Mouse (Mus musculus) urinary bladder, postnatal 10 days (tissue): Measurements from ENCODE around the gene Ccrl2.

ENCODE experiments used
- DNase-seq: peaks from one replicate; pipeline ENCODE4 v3.0.0; 2022; ENCODE audit warnings: low spot score

Gene Ccrl2

GRCm38 (mm10) chr9:111058943-111059556, 1.7 kb upstream of the Ccrl2 start:
- no peak for DNase-seq

GRCm38 (mm10) chr9:111057544-111058370, 438 bp upstream of the Ccrl2 start:
- DNase-seq, result no peak

- no peak for DNase-seq
Observed at GRCm38 (mm10) chr9:111056519-111056797, 861 bp downstream of the Ccrl2 start.

GRCm38 (mm10) chr9:111055800-111056518, 1.4 kb downstream of the Ccrl2 start:
- DNase-seq, result no peak

- DNase-seq, result no peak
Observed at GRCm38 (mm10) chr9:111054923-111055322, 2.4 kb downstream of the Ccrl2 start.

- no peak for DNase-seq
Observed at GRCm38 (mm10) chr9:111048452-111048851, 8.9 kb downstream of the Ccrl2 start.

GRCm38 (mm10) chr9:111047266-111047665, 10.1 kb downstream of the Ccrl2 start:
- no peak for DNase-seq

GRCm38 (mm10) chr9:111046222-111046621, 11.1 kb downstream of the Ccrl2 start:
- DNase-seq, result no peak

- DNase-seq, result no peak
Observed at GRCm38 (mm10) chr9:111042266-111042665, 15.1 kb downstream of the Ccrl2 start.

GRCm38 (mm10) chr9:111039966-111040365, 17.4 kb downstream of the Ccrl2 start:
- no peak for DNase-seq

GRCm38 (mm10) chr9:111033717-111034116, 23.6 kb downstream of the Ccrl2 start:
- DNase-seq, result no peak

- no peak for DNase-seq
Observed at GRCm38 (mm10) chr9:111026791-111027190, 30.5 kb downstream of the Ccrl2 start.

GRCm38 (mm10) chr9:111019022-111019421, 38.3 kb downstream of the Ccrl2 start, which contains the start of gene Ltf:
TSS of gene Ltf (plus strand) at chr9:111019271.
- no peak for DNase-seq

- no peak for DNase-seq
Observed at GRCm38 (mm10) chr9:111015658-111016057, 41.7 kb downstream of the Ccrl2 start.

- no peak for DNase-seq
Observed at GRCm38 (mm10) chr9:111012041-111012440, 45.3 kb downstream of the Ccrl2 start.

GRCm38 (mm10) chr9:111011550-111011949, 45.8 kb downstream of the Ccrl2 start:
- no peak for DNase-seq

GRCm38 (mm10) chr9:111009763-111010162, 47.6 kb downstream of the Ccrl2 start:
- no peak for DNase-seq

- no peak for DNase-seq
Observed at GRCm38 (mm10) chr9:111006544-111006943, 50.8 kb downstream of the Ccrl2 start.
